Mouse (Mus musculus): Measurements from ENCODE around the gene Spdef.

Spdef gene

GRCm38 (mm10) chr17:27675453-27675852 lies 53.3 kb downstream of the Spdef start:
- DNase-seq, result no peak

GRCm38 (mm10) chr17:27673945-27674344 lies 54.8 kb downstream of the Spdef start:
- no peak for DNase-seq

GRCm38 (mm10) chr17:27671720-27672119 lies 57.0 kb downstream of the Spdef start:
- DNase-seq, result no peak

All from retina, postnatal 1 day (tissue).